Mouse (Mus musculus): ENCODE measurements at regions not wholly inside any gene's neighbourhood (a gene's known extent, or its start where the extent isn't known, plus 50 kb on each side); places are given as distances from the start of the nearest gene placed in this dataset.
"Not testable (repeated sequence)": the region's sequence is repeated elsewhere in the genome, so short reads cannot be mapped to it uniquely, and the experiment has no call there.

DNA sequence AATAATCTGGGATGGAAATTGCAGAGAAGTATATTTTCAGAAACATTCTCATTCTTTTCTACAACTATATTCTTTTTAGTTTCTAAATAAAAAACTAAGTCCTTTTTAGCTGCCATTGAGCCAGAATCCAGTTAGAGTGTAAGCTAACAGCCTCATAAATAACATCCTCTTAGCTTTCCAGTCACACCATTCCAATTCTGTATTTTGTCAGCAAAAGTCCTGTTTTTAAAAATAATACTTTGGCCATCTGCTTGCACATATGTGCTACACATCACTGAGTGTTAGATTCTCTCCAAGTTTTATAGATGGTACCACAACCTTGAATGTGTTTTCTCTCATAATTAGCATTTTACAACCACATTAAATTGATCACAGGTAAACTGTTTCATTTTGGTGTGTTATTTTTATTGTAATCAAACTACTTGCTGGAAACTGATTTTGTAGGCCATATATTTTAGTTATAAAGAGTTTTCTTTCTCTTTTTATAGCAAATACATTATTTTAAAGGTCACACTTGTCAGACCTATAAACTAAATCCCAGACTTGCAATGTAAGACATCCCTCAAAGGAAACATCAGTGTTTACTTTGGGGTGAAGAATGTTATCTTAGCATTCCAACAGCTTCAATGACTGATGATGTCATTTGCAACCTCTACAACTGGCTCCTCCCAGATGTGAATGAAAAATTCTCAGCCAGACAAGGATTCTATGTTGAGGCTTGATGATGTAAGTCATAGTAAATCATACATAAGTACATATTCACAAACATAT lies 1878.9 kb upstream of the Flrt2 start:
- Histone ChIP-seq H3K36me3 (no peaks in the 10 kb centered on the region), H3K27me3 (ENCODE audit: low read depth, poor library complexity, severe bottlenecking) (no peaks in the 10 kb centered on the region), H3K9me3 (replicated peaks) (no peaks in the 10 kb centered on the region), H3K27ac (replicated peaks) (no peak overlapping the region), H3K4me1 (no peaks in the 10 kb centered on the region), H3K4me3 (no peak overlapping the region)
- DNase-seq (ENCODE audit: low spot score), result no peak

DNA sequence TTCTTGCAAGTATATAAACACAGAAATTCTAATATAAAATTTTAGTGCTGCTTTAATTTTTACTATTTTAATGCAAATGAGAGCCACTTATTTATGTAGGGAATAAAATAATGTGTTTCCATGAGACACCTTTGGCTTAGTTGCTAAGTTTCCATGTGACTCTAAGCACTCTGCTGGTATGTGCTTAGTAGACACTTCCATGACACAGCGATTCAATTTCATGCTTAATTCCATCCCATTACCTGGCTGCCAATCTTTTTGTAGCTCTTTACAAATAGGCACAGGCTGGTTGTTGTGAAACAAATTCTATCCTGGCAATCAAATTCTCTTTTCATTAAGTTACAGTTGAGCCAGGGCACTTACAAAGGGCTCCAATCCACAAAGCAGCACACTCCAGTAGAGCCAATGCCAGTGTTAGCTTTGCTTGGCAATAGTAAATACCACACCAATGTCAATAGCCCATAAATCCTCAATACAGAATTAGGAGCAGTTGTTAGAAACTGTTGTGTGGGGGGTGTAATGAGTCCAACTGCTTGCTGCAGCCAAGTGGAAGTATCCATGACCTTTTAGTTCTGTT lies 1841.0 kb upstream of the Flrt2 start:
- Histone ChIP-seq H3K4me1 (peaks cover 16% of the 10 kb centered on the region), H3K27me3 (ENCODE audit: low read depth, poor library complexity, severe bottlenecking) (no peaks in the 10 kb centered on the region), H3K27ac (replicated peaks) (no peak overlapping the region), H3K9me3 (replicated peaks) (no peaks in the 10 kb centered on the region; the same call in 1 of the 2 replicates), H3K36me3 (no peaks in the 10 kb centered on the region), H3K4me3 (no peak overlapping the region)
- DNase-seq (ENCODE audit: low spot score), result peak; percentile 13
- WGBS, result 34% methylated on average over 1 of the region's 1 CpGs

DNA sequence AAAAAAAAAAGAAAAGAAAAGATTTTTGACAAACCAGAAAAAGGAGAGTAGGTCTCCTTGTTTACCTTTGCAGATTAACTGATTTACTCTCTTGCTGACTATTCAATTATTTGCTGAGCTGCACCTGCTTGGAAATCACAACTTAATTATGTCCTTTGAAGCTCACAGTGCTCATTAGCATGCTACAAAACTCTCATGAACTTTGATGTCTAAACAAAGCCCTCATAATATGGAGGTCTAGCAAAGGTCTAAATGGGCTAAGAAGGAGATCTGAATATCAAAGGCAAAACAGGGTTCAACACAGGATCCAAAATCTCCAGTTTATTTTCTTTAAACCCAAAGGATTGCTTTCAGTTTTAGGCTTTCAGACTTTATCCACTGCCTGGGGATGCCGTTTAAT lies 1840.4 kb upstream of the Flrt2 start:
- H3K36me3 ChIP-seq, result no peaks in the 10 kb centered on the region
- H3K9me3 ChIP-seq (replicated peaks), result no peaks in the 10 kb centered on the region; the same call in 1 of the 2 replicates
- no peaks in the 10 kb centered on the region for H3K27me3 ChIP-seq (ENCODE audit: low read depth, poor library complexity, severe bottlenecking)
- 31% methylated on average over 1 of the region's 1 CpGs for WGBS
- peaks cover 16% of the 10 kb centered on the region for H3K4me1 ChIP-seq
- H3K27ac ChIP-seq (replicated peaks), result no peak overlapping the region
- DNase-seq (ENCODE audit: low spot score), result no peak
- H3K4me3 ChIP-seq, result no peak overlapping the region

DNA sequence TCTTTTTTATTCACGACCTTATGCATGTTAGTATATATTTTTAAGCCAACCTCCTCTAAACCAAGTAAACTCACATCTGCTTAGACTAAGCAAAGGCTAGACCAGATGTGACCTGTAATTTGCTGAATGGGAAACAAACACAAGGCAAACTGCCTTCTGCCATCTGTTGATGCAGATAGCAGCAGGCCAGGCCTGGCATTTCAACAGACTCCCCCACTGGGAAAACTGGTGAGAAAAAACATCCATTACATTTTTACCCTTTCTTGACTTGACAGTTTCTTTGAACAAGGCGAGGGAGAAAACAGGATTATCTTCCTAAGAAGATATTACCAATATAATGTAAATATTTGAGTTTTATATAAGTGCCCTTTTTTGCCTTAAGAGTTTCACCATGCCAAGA lies 1806.1 kb upstream of the Flrt2 start:
- no peak overlapping the region for H3K27ac ChIP-seq (replicated peaks)
- no peaks in the 10 kb centered on the region for H3K9me3 ChIP-seq (replicated peaks)
- H3K36me3 ChIP-seq, result no peaks in the 10 kb centered on the region
- H3K4me3 ChIP-seq, result no peak overlapping the region
- DNase-seq (ENCODE audit: low spot score), result no peak
- 63% methylated on average over 2 of the region's 2 CpGs for WGBS
- H3K4me1 ChIP-seq, result no peaks in the 10 kb centered on the region
- H3K27me3 ChIP-seq (ENCODE audit: low read depth, poor library complexity, severe bottlenecking), result no peaks in the 10 kb centered on the region

GRCm38 (mm10) chr12:93890109-93890508 lies 1801.9 kb upstream of the Flrt2 start:
- no peaks in the 10 kb centered on the region for H3K36me3 ChIP-seq
- no peak overlapping the region for H3K4me3 ChIP-seq
- no peak for DNase-seq (ENCODE audit: low spot score)
- WGBS, result 87% methylated on average over 3 of the region's 3 CpGs
- no peak overlapping the region for H3K27ac ChIP-seq (replicated peaks)
- no peaks in the 10 kb centered on the region for H3K4me1 ChIP-seq
- no peaks in the 10 kb centered on the region for H3K27me3 ChIP-seq (ENCODE audit: low read depth, poor library complexity, severe bottlenecking)
- H3K9me3 ChIP-seq (replicated peaks), result no peaks in the 10 kb centered on the region

- not testable (repeated sequence) for H3K36me3 ChIP-seq; H3K27me3 ChIP-seq (ENCODE audit: low read depth, poor library complexity, severe bottlenecking); H3K27ac ChIP-seq (replicated peaks); H3K4me1 ChIP-seq; DNase-seq (ENCODE audit: low spot score); H3K9me3 ChIP-seq (replicated peaks); H3K4me3 ChIP-seq
- WGBS, result 72% methylated on average over 1 of the region's 27 CpGs
These were observed 1763.3 kb upstream of the Flrt2 start for GRCm38 (mm10) chr12:93928541-93929238.

GRCm38 (mm10) chr12:93929239-93929563 lies 1762.8 kb upstream of the Flrt2 start:
- WGBS, result 93% methylated on average over 5 of the region's 7 CpGs
- H3K36me3 ChIP-seq, result not testable (repeated sequence)

DNA sequence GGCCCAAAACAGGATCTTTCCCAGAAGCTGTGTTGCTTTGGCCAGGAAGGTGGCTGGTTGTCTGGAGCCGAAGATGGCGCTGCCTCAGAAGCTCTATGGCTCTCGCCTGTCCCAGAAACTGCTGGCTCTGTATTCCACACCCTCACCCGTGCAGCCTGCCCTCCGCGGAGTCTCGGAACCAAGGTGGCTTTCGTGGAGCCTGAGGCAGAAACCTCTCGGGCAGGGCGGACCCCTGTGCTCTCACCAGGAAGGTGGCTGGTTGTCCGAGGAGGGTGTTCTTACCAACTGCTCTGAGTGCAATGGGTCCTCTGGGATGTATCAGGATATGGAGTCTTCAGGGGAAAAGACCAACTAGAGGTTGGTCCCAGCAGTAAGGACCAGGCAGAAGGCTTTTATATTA lies 1761.8 kb upstream of the Flrt2 start:
- H3K9me3 ChIP-seq (replicated peaks); H3K4me1 ChIP-seq; H3K36me3 ChIP-seq; H3K4me3 ChIP-seq; H3K27me3 ChIP-seq (ENCODE audit: low read depth, poor library complexity, severe bottlenecking); H3K27ac ChIP-seq (replicated peaks); DNase-seq (ENCODE audit: low spot score): not testable (repeated sequence)
- WGBS, result 93% methylated on average over 11 of the region's 11 CpGs

More at GRCm38 (mm10) chr12:93929239-93929563, 1762.8 kb upstream of the Flrt2 start:
- H3K4me1 ChIP-seq; H3K27me3 ChIP-seq (ENCODE audit: low read depth, poor library complexity, severe bottlenecking); DNase-seq (ENCODE audit: low spot score); H3K4me3 ChIP-seq; H3K9me3 ChIP-seq (replicated peaks); H3K27ac ChIP-seq (replicated peaks): not testable (repeated sequence)

- Histone ChIP-seq H3K4me1 (no peaks in the 10 kb centered on the region), H3K36me3 (no peaks in the 10 kb centered on the region), H3K9me3 (replicated peaks) (no peaks in the 10 kb centered on the region), H3K27ac (replicated peaks) (no peak overlapping the region), H3K4me3 (no peak overlapping the region), H3K27me3 (ENCODE audit: low read depth, poor library complexity, severe bottlenecking) (no peaks in the 10 kb centered on the region)
- DNase-seq (ENCODE audit: low spot score), result no peak
- WGBS, result 86% methylated on average over 1 of the region's 1 CpGs
These were observed 1731.2 kb upstream of the Flrt2 start for GRCm38 (mm10) chr12:93960869-93961268.

GRCm38 (mm10) chr12:93981307-93981706 lies 1710.7 kb upstream of the Flrt2 start:
- Histone ChIP-seq H3K4me3 (no peak overlapping the region), H3K27ac (replicated peaks) (no peak overlapping the region), H3K36me3 (no peaks in the 10 kb centered on the region), H3K9me3 (replicated peaks) (no peaks in the 10 kb centered on the region), H3K27me3 (ENCODE audit: low read depth, poor library complexity, severe bottlenecking) (no peaks in the 10 kb centered on the region), H3K4me1 (no peaks in the 10 kb centered on the region)
- WGBS, result 82% methylated on average over 1 of the region's 1 CpGs
- DNase-seq (ENCODE audit: low spot score), result no peak

DNA sequence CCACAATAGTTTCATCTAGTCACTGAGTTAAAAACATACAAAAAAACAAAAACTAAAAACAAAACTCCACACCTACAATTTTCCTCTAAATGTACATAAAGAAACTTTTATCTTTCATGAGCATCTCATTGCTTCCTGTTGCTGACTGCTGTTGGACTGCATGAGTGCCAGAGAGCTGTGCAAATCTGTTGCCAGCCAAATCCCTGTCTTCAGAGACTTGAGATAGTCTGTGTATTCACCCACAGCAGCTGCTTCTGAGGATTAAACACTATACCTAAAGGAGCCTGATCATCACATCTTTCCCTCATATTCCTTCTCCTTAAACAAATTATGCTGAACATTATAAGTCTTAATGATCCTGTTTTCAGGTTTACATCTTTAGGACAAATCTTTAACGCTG lies 1700.5 kb upstream of the Flrt2 start:
- Histone ChIP-seq H3K9me3 (replicated peaks) (no peaks in the 10 kb centered on the region), H3K27ac (replicated peaks) (no peak overlapping the region), H3K4me1 (no peaks in the 10 kb centered on the region), H3K27me3 (ENCODE audit: low read depth, poor library complexity, severe bottlenecking) (no peaks in the 10 kb centered on the region), H3K4me3 (no peak overlapping the region), H3K36me3 (no peaks in the 10 kb centered on the region)
- WGBS, result 89% methylated on average over 1 of the region's 1 CpGs
- no peak for DNase-seq (ENCODE audit: low spot score)

GRCm38 (mm10) chr12:93993875-93994274 lies 1698.2 kb upstream of the Flrt2 start:
- no peak for DNase-seq (ENCODE audit: low spot score)
- Histone ChIP-seq H3K27ac (replicated peaks) (no peak overlapping the region), H3K4me3 (no peak overlapping the region), H3K36me3 (no peaks in the 10 kb centered on the region), H3K9me3 (replicated peaks) (no peaks in the 10 kb centered on the region), H3K27me3 (ENCODE audit: low read depth, poor library complexity, severe bottlenecking) (no peaks in the 10 kb centered on the region), H3K4me1 (no peaks in the 10 kb centered on the region)
- 90% methylated on average over 6 of the region's 6 CpGs for WGBS

- Histone ChIP-seq H3K4me1 (no peaks in the 10 kb centered on the region), H3K4me3 (no peak overlapping the region), H3K27me3 (ENCODE audit: low read depth, poor library complexity, severe bottlenecking) (no peaks in the 10 kb centered on the region), H3K9me3 (replicated peaks) (no peaks in the 10 kb centered on the region), H3K36me3 (no peaks in the 10 kb centered on the region), H3K27ac (replicated peaks) (no peak overlapping the region)
- no peak for DNase-seq (ENCODE audit: low spot score)
These were observed 1676.1 kb upstream of the Flrt2 start for GRCm38 (mm10) chr12:94015946-94016345.
